Mouse (Mus musculus) stomach, embryonic 16.5 days (tissue): ENCODE data around the gene B4galt5. TPM values are rescaled to one million over a fixed set of nuclear protein-coding genes. Genes with fewer than 3 reads are reported as not detected.

ENCODE experiments used
- ATAC-seq: fragments of 200-750 bp; cut with Nextera tagmentation; 2 replicates; pipeline ENCODE4 v1.8.0; 2017; ENCODE audit warnings: moderate number of reproducible peaks, moderate TSS enrichment; ENCODE audit not compliant: insufficient read depth, low FRiP score
- H3K27ac ChIP-seq: fragments of 300-500 bp; sonication (generic); 2 replicates; pipeline ENCODE4 v1.5.1; 2014; ENCODE audit warnings: low read length
- H3K27me3 ChIP-seq: fragments of 300-500 bp; sonication (generic); 2 replicates; pipeline ENCODE4 v1.6.1; 2014; ENCODE audit warnings: low read length, control low read depth, mixed read lengths; ENCODE audit not compliant: control insufficient read depth, insufficient read depth
- H3K36me3 ChIP-seq: fragments of 300-500 bp; sonication (generic); 2 replicates; pipeline ENCODE4 v1.6.1; 2014; ENCODE audit warnings: low read length; ENCODE audit not compliant: control insufficient read depth, insufficient read depth
- H3K4me1 ChIP-seq: fragments of 300-500 bp; sonication (generic); 2 replicates; pipeline ENCODE4 v1.6.1; 2014; ENCODE audit warnings: low read length, control low read depth, mixed read lengths; ENCODE audit not compliant: control insufficient read depth, insufficient read depth
- H3K4me2 ChIP-seq: fragments of 300-500 bp; sonication (generic); 2 replicates; pipeline ENCODE4 v1.6.1; 2014; ENCODE audit warnings: low read depth, low read length, mixed read lengths
- H3K4me3 ChIP-seq: fragments of 300-500 bp; sonication (generic); replicated peaks from 2 replicates; pipeline ENCODE4 v1.5.1; 2014; ENCODE audit warnings: mild to moderate bottlenecking, low read length
- H3K9ac ChIP-seq: fragments of 300-500 bp; sonication (generic); 2 replicates; pipeline ENCODE4 v1.6.1; 2014; ENCODE audit warnings: low read length
- H3K9me3 ChIP-seq: fragments of 300-500 bp; sonication (generic); replicated peaks from 2 replicates; pipeline ENCODE4 v1.6.1; 2016; ENCODE audit warnings: low read length, control low read depth; ENCODE audit not compliant: control insufficient read depth
- WGBS: fragments of 180-500 bp; shearing (Covaris S2); extraction: QIAGEN DNeasy Blood & Tissue Kit; methylation state at CpG from one replicate; pipeline ENCODE4 v1.1.7; 2014; 5-methylcytosine and 5-hydroxymethylcytosine counted together
- polyA plus RNA-seq: library from polyadenylated mRNA; unstranded; fragments of >200 nt; fragmentation: Nextera tagmentation; extraction: Ambion mirVana; gene quantifications from 2 replicates; pipeline ENCODE4 v1.2.1, GENCODE M21; 2015

B4galt5 gene
- polyA plus RNA-seq, 1 experiment from 2014 or later, result 7.5 TPM

- Histone ChIP-seq H3K9ac (no peak overlapping the region), H3K9me3 (no peaks in the 10 kb centered on the region), H3K36me3 (no peaks in the 10 kb centered on the region), H3K4me1 (no peaks in the 10 kb centered on the region), H3K27ac (no peak overlapping the region), H3K4me2 (no peak overlapping the region), H3K4me3 (no peak overlapping the region), H3K27me3 (no peaks in the 10 kb centered on the region)
- WGBS, result 73% methylated on average over 2 of the region's 2 CpGs
- no peak for ATAC-seq
Measured at GRCm38 (mm10) chr2:167265021-167265420, 84.0 kb downstream of the B4galt5 start.

- no peaks in the 10 kb centered on the region for H3K4me1 ChIP-seq
- no peaks in the 10 kb centered on the region for H3K9me3 ChIP-seq
- H3K36me3 ChIP-seq, result no peaks in the 10 kb centered on the region
- ATAC-seq, result no peak
- H3K4me2 ChIP-seq, result no peak overlapping the region
- no peak overlapping the region for H3K4me3 ChIP-seq
- H3K27ac ChIP-seq, result no peak overlapping the region; the same call in 1 of the 2 replicates
- 84% methylated on average over 11 of the region's 11 CpGs for WGBS
- H3K27me3 ChIP-seq, result no peaks in the 10 kb centered on the region
- no peak overlapping the region for H3K9ac ChIP-seq
Measured at GRCm38 (mm10) chr2:167263931-167264330, 85.1 kb downstream of the B4galt5 start.

- no peak; the same call in 1 of the 2 replicates for ATAC-seq
- no peak overlapping the region for H3K4me3 ChIP-seq
- no peaks in the 10 kb centered on the region for H3K36me3 ChIP-seq
- no peaks in the 10 kb centered on the region for H3K9me3 ChIP-seq
- 79% methylated on average over 8 of the region's 8 CpGs for WGBS
- H3K9ac ChIP-seq, result no peak overlapping the region
- no peak overlapping the region for H3K4me2 ChIP-seq
- no peak overlapping the region; the same call in 1 of the 2 replicates for H3K27ac ChIP-seq
- H3K4me1 ChIP-seq, result no peaks in the 10 kb centered on the region
- no peaks in the 10 kb centered on the region for H3K27me3 ChIP-seq
Measured at GRCm38 (mm10) chr2:167263040-167263810, 85.8 kb downstream of the B4galt5 start.

- H3K27ac ChIP-seq, result no peak overlapping the region
- WGBS, result 83% methylated on average over 10 of the region's 10 CpGs
- H3K36me3 ChIP-seq, result no peaks in the 10 kb centered on the region
- H3K9ac ChIP-seq, result no peak overlapping the region
- H3K4me2 ChIP-seq, result no peak overlapping the region
- no peaks in the 10 kb centered on the region for H3K4me1 ChIP-seq
- H3K9me3 ChIP-seq, result no peaks in the 10 kb centered on the region
- H3K27me3 ChIP-seq, result no peaks in the 10 kb centered on the region
- no peak for ATAC-seq
- H3K4me3 ChIP-seq, result no peak overlapping the region
Measured at GRCm38 (mm10) chr2:167262433-167262832, 86.5 kb downstream of the B4galt5 start.

- WGBS, result 58% methylated on average over 4 of the region's 4 CpGs
- ATAC-seq, result no peak
- no peaks in the 10 kb centered on the region for H3K4me1 ChIP-seq
- H3K27me3 ChIP-seq, result no peaks in the 10 kb centered on the region
- no peak overlapping the region for H3K4me3 ChIP-seq
- H3K36me3 ChIP-seq, result no peaks in the 10 kb centered on the region
- no peak overlapping the region for H3K9ac ChIP-seq
- no peak overlapping the region for H3K4me2 ChIP-seq
- H3K9me3 ChIP-seq, result no peaks in the 10 kb centered on the region
- 0 out of 2 replicates have a peak overlapping the region, but pooled peaks have one; percentile 35 for H3K27ac ChIP-seq
Measured at GRCm38 (mm10) chr2:167261106-167261505, 87.9 kb downstream of the B4galt5 start.

GRCm38 (mm10) chr2:167257790-167258189, 91.2 kb downstream of the B4galt5 start:
- ATAC-seq, result no peak
- Histone ChIP-seq H3K4me1 (peaks cover 5% of the 10 kb centered on the region; the same call in 1 of the 2 replicates), H3K9me3 (no peaks in the 10 kb centered on the region), H3K27ac (no peak overlapping the region), H3K36me3 (no peaks in the 10 kb centered on the region), H3K4me2 (no peak overlapping the region), H3K4me3 (no peak overlapping the region), H3K9ac (no peak overlapping the region), H3K27me3 (no peaks in the 10 kb centered on the region)
- 29% methylated on average over 3 of the region's 3 CpGs for WGBS

GRCm38 (mm10) chr2:167254808-167255207, 94.2 kb downstream of the B4galt5 start:
- H3K9ac ChIP-seq, result no peak overlapping the region
- no peak overlapping the region for H3K27ac ChIP-seq
- no peaks in the 10 kb centered on the region for H3K27me3 ChIP-seq
- H3K36me3 ChIP-seq, result no peaks in the 10 kb centered on the region
- peaks cover 24% of the 10 kb centered on the region for H3K4me1 ChIP-seq
- WGBS, result 53% methylated on average over 6 of the region's 6 CpGs
- no peak overlapping the region for H3K4me2 ChIP-seq
- no peak overlapping the region for H3K4me3 ChIP-seq
- no peaks in the 10 kb centered on the region for H3K9me3 ChIP-seq
- no peak for ATAC-seq

GRCm38 (mm10) chr2:167254185-167254584, 94.8 kb downstream of the B4galt5 start:
- ATAC-seq, result peak; percentile 44; the same call in 1 of the 2 replicates
- Histone ChIP-seq H3K4me2 (no peak overlapping the region), H3K27me3 (no peaks in the 10 kb centered on the region), H3K9me3 (no peaks in the 10 kb centered on the region), H3K36me3 (no peaks in the 10 kb centered on the region), H3K27ac (peak overlapping the region; percentile 36; the same call in 1 of the 2 replicates), H3K4me1 (peaks cover 25% of the 10 kb centered on the region), H3K4me3 (no peak overlapping the region), H3K9ac (no peak overlapping the region)
- WGBS, result 45% methylated on average over 7 of the region's 7 CpGs

GRCm38 (mm10) chr2:167253476-167253875, 95.5 kb downstream of the B4galt5 start:
- Histone ChIP-seq H3K4me1 (peaks cover 25% of the 10 kb centered on the region), H3K4me3 (no peak overlapping the region), H3K9ac (no peak overlapping the region), H3K27ac (no peak overlapping the region), H3K4me2 (no peak overlapping the region), H3K36me3 (no peaks in the 10 kb centered on the region), H3K9me3 (no peaks in the 10 kb centered on the region), H3K27me3 (no peaks in the 10 kb centered on the region)
- 78% methylated on average over 5 of the region's 5 CpGs for WGBS
- no peak for ATAC-seq
